Mouse (Mus musculus): Measurements from ENCODE around the gene Gm4969.

DNA sequence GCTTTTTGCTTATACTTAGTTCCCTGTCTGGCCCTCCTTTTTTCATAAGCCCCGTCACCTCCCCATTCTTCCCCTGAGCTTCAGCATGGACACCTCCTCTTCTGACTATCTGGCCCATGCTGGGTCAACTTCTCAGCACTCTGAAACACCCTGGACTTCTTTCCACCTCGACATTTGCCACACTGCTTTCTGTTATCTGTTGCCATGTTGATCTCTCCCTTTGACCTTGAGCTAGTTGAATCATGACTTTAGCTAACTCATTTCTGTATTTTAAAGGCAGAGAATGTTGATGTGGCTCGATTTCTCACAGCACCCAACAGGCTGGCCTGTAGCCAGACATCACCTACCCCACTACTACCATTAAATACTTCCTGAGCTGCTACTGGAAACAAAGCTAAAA lies 10.7 kb downstream of the Gm4969 start:
- TF ChIP-seq CTCF (IDR thresholded peaks at IDR 0.05; ENCODE audit: low read depth) (no peak), EP300 (IDR thresholded peaks at IDR 0.05; ENCODE audit: low read depth) (no peak)
